Mouse (Mus musculus): Measurements from ENCODE around the gene Gm11627. TPM values are rescaled to one million over a fixed set of nuclear protein-coding genes. Genes with fewer than 3 reads are reported as not detected.
"Not testable (repeated sequence)": the region's sequence is repeated elsewhere in the genome, so short reads cannot be mapped to it uniquely, and the experiment has no call there.

The Gm11627 gene
- polyA plus RNA-seq, 1 experiment from 2014 or later = 10.8 TPM

DNA sequence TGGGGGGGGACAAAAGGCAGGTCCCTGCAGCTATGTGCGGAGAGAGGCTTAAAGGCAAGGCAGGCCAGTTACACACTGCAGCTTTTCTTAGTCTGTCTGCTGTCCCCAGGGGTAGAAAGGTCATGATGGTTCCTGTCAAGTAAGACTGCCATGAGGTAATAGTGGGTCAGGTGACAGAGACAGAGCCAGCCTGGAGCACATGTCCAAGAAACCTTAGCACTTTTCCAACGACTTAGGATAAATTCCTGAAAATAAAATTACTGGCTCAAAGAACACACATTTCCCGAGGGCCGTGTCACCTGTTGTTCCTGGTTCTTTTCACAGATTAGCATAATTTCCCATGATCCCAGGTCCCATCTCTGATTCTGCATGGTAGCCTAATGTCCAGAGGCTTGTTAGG, 31.0 kb upstream of the Gm11627 start:
- Histone ChIP-seq H3K36me3 (ENCODE audit: insufficient read depth, low read length) (no peaks in the 10 kb centered on the region), H3K27me3 (ENCODE audit: insufficient read depth, low read length) (no peaks in the 10 kb centered on the region), H3K9me3 (ENCODE audit: low read length) (no peaks in the 10 kb centered on the region), H3K9ac (replicated peaks; ENCODE audit: low read length) (0 out of 2 replicates have a peak overlapping the region, but pooled peaks have one; percentile 31), H3K4me3 (ENCODE audit: low read length) (no peak overlapping the region), H3K4me2 (replicated peaks; ENCODE audit: low read depth, low read length) (no peak overlapping the region), H3K27ac (ENCODE audit: low read length) (peak overlapping the region; percentile 26; the same call in 1 of the 2 replicates), H3K4me1 (ENCODE audit: insufficient read depth, low read length) (peaks cover 47% of the 10 kb centered on the region)
- ATAC-seq (ENCODE audit: low FRiP score, low TSS enrichment) = 0 out of 2 replicates have a peak, but pooled peaks have one; percentile 23
- WGBS = 16% methylated on average over 4 of the region's 4 CpGs

DNA sequence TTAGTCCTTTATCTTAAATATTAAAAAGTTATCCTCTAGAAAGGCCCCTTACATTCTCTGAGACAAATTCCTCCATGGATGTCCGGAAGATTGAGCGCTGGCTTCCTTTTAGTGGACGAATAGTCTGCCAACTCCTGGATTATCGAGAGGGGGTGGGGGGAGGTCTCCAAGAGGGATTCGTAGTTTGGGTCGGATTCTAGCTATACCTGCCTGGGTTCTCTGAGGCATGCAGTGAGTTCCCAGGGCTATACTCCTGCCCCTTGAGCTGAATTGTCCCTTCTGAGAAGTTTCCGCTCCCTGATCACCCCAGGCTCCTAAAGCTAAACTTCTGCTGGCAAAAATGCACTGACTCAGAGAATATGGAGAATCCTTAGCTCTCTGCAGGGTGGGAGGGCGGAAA, 30.2 kb upstream of the Gm11627 start:
- no peak for ATAC-seq (ENCODE audit: low FRiP score, low TSS enrichment)
- no peaks in the 10 kb centered on the region for H3K27me3 ChIP-seq (ENCODE audit: insufficient read depth, low read length)
- H3K36me3 ChIP-seq (ENCODE audit: insufficient read depth, low read length) = no peaks in the 10 kb centered on the region
- H3K27ac ChIP-seq (ENCODE audit: low read length) = peak overlapping the region; percentile 26; the same call in 1 of the 2 replicates
- no peak overlapping the region for H3K9ac ChIP-seq (replicated peaks; ENCODE audit: low read length)
- no peak overlapping the region for H3K4me3 ChIP-seq (ENCODE audit: low read length)
- peaks cover 47% of the 10 kb centered on the region for H3K4me1 ChIP-seq (ENCODE audit: insufficient read depth, low read length)
- no peaks in the 10 kb centered on the region for H3K9me3 ChIP-seq (ENCODE audit: low read length)
- H3K4me2 ChIP-seq (replicated peaks; ENCODE audit: low read depth, low read length) = 0 out of 2 replicates have a peak overlapping the region, but pooled peaks have one; percentile 62
- 43% methylated on average over 8 of the region's 8 CpGs for WGBS

- peak overlapping the region; percentile 81 for H3K4me3 ChIP-seq (ENCODE audit: low read length)
- no peak for ATAC-seq (ENCODE audit: low FRiP score, low TSS enrichment)
- H3K4me1 ChIP-seq (ENCODE audit: insufficient read depth, low read length) = peaks cover 47% of the 10 kb centered on the region
- H3K36me3 ChIP-seq (ENCODE audit: insufficient read depth, low read length) = no peaks in the 10 kb centered on the region
- 23% methylated on average over 4 of the region's 4 CpGs for WGBS
- H3K27ac ChIP-seq (ENCODE audit: low read length) = peak overlapping the region; percentile 32; the same call in 1 of the 2 replicates
- no peaks in the 10 kb centered on the region for H3K9me3 ChIP-seq (ENCODE audit: low read length)
- H3K4me2 ChIP-seq (replicated peaks; ENCODE audit: low read depth, low read length) = peak overlapping the region; percentile 62
- H3K9ac ChIP-seq (replicated peaks; ENCODE audit: low read length) = 0 out of 2 replicates have a peak overlapping the region, but pooled peaks have one; percentile 29
- H3K27me3 ChIP-seq (ENCODE audit: insufficient read depth, low read length) = no peaks in the 10 kb centered on the region
Measured at GRCm38 (mm10) chr11:102608691-102609090, 29.4 kb upstream of the Gm11627 start.

- Histone ChIP-seq H3K9me3 (ENCODE audit: low read length) (no peaks in the 10 kb centered on the region), H3K4me2 (replicated peaks; ENCODE audit: low read depth, low read length) (peak overlapping the region; percentile 62), H3K27ac (ENCODE audit: low read length) (peak overlapping the region; percentile 98), H3K36me3 (ENCODE audit: insufficient read depth, low read length) (no peaks in the 10 kb centered on the region), H3K9ac (replicated peaks; ENCODE audit: low read length) (peak overlapping the region; percentile 92; the same call in 1 of the 2 replicates), H3K27me3 (ENCODE audit: insufficient read depth, low read length) (no peaks in the 10 kb centered on the region), H3K4me3 (ENCODE audit: low read length) (peak overlapping the region; percentile 81), H3K4me1 (ENCODE audit: insufficient read depth, low read length) (peaks cover 48% of the 10 kb centered on the region)
- no peak for ATAC-seq (ENCODE audit: low FRiP score, low TSS enrichment)
- 14% methylated on average over 10 of the region's 10 CpGs for WGBS
Measured at GRCm38 (mm10) chr11:102607686-102608548, 28.7 kb upstream of the Gm11627 start.

DNA sequence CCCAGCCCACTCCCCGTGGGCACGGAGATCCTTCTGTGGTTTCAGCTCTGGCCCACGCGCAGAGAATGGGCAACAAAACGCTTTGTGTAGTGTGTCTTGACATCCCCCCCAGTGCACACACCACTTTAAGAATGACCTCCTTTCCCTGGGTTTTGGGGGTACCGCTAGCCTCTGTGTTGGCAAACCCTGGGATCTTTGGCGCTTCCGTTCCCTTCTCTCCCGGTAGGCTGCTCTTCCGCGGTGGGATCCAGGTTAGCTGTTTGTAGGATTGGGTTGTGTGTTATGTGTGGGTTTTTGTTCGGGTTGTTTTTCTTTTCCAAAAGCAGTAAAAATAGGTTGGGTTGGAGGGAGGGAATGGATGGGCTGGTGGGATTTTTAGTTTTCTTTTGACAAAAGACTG, 27.9 kb upstream of the Gm11627 start:
- peak overlapping the region; percentile 98 for H3K27ac ChIP-seq (ENCODE audit: low read length)
- peak overlapping the region; percentile 92 for H3K9ac ChIP-seq (replicated peaks; ENCODE audit: low read length)
- not testable (repeated sequence) for H3K27me3 ChIP-seq (ENCODE audit: insufficient read depth, low read length); H3K9me3 ChIP-seq (ENCODE audit: low read length); ATAC-seq (ENCODE audit: low FRiP score, low TSS enrichment); H3K36me3 ChIP-seq (ENCODE audit: insufficient read depth, low read length)
- peaks cover 55% of the 10 kb centered on the region for H3K4me1 ChIP-seq (ENCODE audit: insufficient read depth, low read length)
- H3K4me3 ChIP-seq (ENCODE audit: low read length) = peak overlapping the region; percentile 81
- H3K4me2 ChIP-seq (replicated peaks; ENCODE audit: low read depth, low read length) = peak overlapping the region; percentile 62
- WGBS = 4% methylated on average over 12 of the region's 12 CpGs

DNA sequence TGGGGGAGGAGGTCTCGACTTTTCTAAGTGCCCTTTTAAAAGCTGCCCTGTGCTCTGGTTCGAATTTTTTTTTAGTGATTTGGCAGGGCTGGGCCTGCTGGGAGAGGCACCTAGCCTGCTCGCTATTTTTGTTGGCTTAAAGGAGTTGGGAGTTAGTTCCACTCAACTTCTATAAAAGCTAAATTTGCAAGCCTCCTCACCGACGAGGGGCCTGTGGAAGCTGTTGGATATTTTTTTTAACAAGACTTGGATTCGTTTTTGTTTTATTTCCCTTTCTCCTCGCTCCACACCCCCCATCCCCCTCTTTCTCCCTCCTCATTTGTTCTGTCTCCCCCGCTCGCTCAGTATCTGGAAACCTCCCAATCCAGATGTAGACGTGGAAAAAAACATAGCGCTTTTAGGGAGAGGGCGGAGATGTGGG, 27.5 kb upstream of the Gm11627 start:
- H3K9ac ChIP-seq (replicated peaks; ENCODE audit: low read length) = peak overlapping the region; percentile 92
- no peaks in the 10 kb centered on the region for H3K9me3 ChIP-seq (ENCODE audit: low read length)
- H3K4me2 ChIP-seq (replicated peaks; ENCODE audit: low read depth, low read length) = peak overlapping the region; percentile 62
- peaks cover 54% of the 10 kb centered on the region for H3K4me1 ChIP-seq (ENCODE audit: insufficient read depth, low read length)
- no peaks in the 10 kb centered on the region for H3K27me3 ChIP-seq (ENCODE audit: insufficient read depth, low read length)
- no peaks in the 10 kb centered on the region for H3K36me3 ChIP-seq (ENCODE audit: insufficient read depth, low read length)
- H3K4me3 ChIP-seq (ENCODE audit: low read length) = peak overlapping the region; percentile 81
- no peak for ATAC-seq (ENCODE audit: low FRiP score, low TSS enrichment)
- 1% methylated on average over 12 of the region's 12 CpGs for WGBS
- H3K27ac ChIP-seq (ENCODE audit: low read length) = peak overlapping the region; percentile 98

DNA sequence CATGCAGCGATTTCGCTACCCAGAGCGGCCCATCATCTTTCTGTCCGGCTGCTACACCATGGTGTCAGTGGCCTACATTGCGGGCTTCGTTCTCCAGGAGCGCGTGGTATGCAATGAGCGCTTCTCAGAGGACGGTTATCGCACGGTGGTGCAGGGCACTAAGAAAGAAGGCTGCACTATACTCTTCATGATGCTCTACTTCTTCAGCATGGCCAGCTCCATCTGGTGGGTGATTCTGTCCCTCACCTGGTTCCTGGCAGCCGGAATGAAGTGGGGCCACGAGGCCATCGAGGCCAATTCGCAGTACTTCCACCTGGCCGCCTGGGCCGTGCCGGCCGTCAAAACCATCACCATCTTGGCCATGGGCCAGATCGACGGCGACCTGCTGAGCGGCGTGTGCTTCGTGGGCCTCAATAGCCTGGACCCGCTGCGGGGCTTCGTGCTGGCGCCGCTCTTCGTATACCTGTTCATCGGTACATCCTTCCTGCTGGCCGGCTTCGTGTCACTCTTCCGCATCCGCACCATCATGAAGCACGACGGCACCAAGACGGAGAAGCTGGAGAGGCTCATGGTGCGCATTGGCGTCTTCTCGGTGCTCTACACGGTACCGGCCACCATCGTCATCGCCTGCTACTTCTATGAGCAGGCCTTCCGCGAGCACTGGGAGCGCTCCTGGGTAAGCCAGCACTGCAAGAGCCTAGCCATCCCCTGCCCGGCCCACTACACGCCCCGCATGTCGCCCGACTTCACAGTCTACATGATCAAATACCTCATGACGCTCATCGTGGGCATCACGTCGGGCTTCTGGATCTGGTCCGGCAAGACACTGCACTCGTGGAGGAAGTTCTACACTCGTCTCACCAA, 26.5 kb upstream of the Gm11627 start:
- Histone ChIP-seq H3K9ac (replicated peaks; ENCODE audit: low read length) (peak overlapping the region; percentile 92), H3K27me3 (ENCODE audit: insufficient read depth, low read length) (no peaks in the 10 kb centered on the region), H3K4me3 (ENCODE audit: low read length) (peak overlapping the region; percentile 81), H3K9me3 (ENCODE audit: low read length) (no peaks in the 10 kb centered on the region), H3K36me3 (ENCODE audit: insufficient read depth, low read length) (no peaks in the 10 kb centered on the region), H3K4me1 (ENCODE audit: insufficient read depth, low read length) (peaks cover 44% of the 10 kb centered on the region), H3K27ac (ENCODE audit: low read length) (peak overlapping the region; percentile 98), H3K4me2 (replicated peaks; ENCODE audit: low read depth, low read length) (peak overlapping the region; percentile 62)
- no peak for ATAC-seq (ENCODE audit: low FRiP score, low TSS enrichment)
- under 1% methylated on average over 62 of the region's 62 CpGs for WGBS

- Histone ChIP-seq H3K9me3 (ENCODE audit: low read length) (no peaks in the 10 kb centered on the region), H3K4me2 (replicated peaks; ENCODE audit: low read depth, low read length) (peak overlapping the region; percentile 62), H3K27ac (ENCODE audit: low read length) (peak overlapping the region; percentile 98), H3K27me3 (ENCODE audit: insufficient read depth, low read length) (no peaks in the 10 kb centered on the region), H3K9ac (replicated peaks; ENCODE audit: low read length) (peak overlapping the region; percentile 92), H3K4me1 (ENCODE audit: insufficient read depth, low read length) (peaks cover 36% of the 10 kb centered on the region), H3K36me3 (ENCODE audit: insufficient read depth, low read length) (no peaks in the 10 kb centered on the region), H3K4me3 (ENCODE audit: low read length) (peak overlapping the region; percentile 81)
- ATAC-seq (ENCODE audit: low FRiP score, low TSS enrichment) = peak; percentile 49
- WGBS = 0% methylated on average over 72 of the region's 74 CpGs
Measured at GRCm38 (mm10) chr11:102604777-102605552, 25.7 kb upstream of the Gm11627 start.

- Histone ChIP-seq H3K9ac (replicated peaks; ENCODE audit: low read length) (peak within 1 kb of the TSS; percentile 92), H3K27ac (ENCODE audit: low read length) (peak within 1 kb of the TSS; percentile 99), H3K4me2 (replicated peaks; ENCODE audit: low read depth, low read length) (peak within 1 kb of the TSS; percentile 62), H3K4me3 (ENCODE audit: low read length) (peak within 1 kb of the TSS; percentile 81), H3K27me3 (ENCODE audit: insufficient read depth, low read length) (no peaks in the 10 kb centered on the region), H3K9me3 (ENCODE audit: low read length) (no peaks in the 10 kb centered on the region), H3K4me1 (ENCODE audit: insufficient read depth, low read length) (peaks cover 27% of the 10 kb centered on the region), H3K36me3 (ENCODE audit: insufficient read depth, low read length) (no peaks in the 10 kb centered on the region)
- peak; percentile 93 for ATAC-seq (ENCODE audit: low FRiP score, low TSS enrichment)
- under 1% methylated on average over 30 of the region's 31 CpGs for WGBS
Measured at GRCm38 (mm10) chr11:102604010-102604584, 24.8 kb upstream of the Gm11627 start, which contains the start of gene Fzd2. Fzd2 (plus strand) TSS chr11:102604396.
